Mouse (Mus musculus) heart, postnatal 0 days (tissue): ENCODE measurements at regions not wholly inside any gene's neighbourhood (a gene's known extent, or its start where the extent isn't known, plus 50 kb on each side); places are given as distances from the start of the nearest gene placed in this dataset.

Experiments used
- CTCF ChIP-seq: IDR thresholded peaks from 2 replicates; pipeline ENCODE4 v1.5.1; 2016; ENCODE audit warnings: antibody characterized with exemption, control low read depth, low read depth
- EP300 ChIP-seq: IDR thresholded peaks from 2 replicates; pipeline ENCODE4 v1.6.1; 2016; ENCODE audit warnings: antibody characterized with exemption, low read depth

DNA sequence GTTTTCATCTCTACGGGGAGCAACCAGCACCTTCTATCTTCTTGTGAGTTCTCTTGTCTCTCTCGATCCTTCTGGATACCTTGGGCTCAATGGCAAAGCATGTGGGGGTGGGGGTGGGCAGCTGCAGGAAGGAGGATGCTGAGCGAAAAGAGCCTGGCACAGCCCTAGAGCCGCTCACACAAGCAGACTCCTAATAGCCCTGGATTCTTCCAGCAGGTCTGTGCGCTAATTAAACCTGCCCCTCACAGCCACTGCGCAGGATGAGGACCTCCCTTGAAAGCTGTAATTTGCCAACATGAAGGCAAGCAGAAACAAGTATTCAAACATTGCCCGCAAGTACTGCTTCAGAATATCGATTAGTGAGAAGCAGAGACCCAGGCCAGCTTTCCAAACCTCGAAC is 53.1 kb upstream of the Kazn start:
- TF ChIP-seq CTCF (no peak), EP300 (no peak)
